Mouse (Mus musculus): ENCODE data around the gene Lig4.

GRCm38 (mm10) chr8:9979746-9980145 lies 2.3 kb upstream of the Lig4 start:
- TF ChIP-seq CTCF (IDR thresholded peaks at IDR 0.05; ENCODE audit: extremely low read depth, insufficient read length, insufficient replicate concordance, low read depth, low read length) (no peak), POLR2A (IDR thresholded peaks at IDR 0.05; ENCODE audit: low read depth, low read length) (no peak)
